Comparison of ENCODE assay signal across 14 mouse cellular contexts in the genomic region with DNA sequence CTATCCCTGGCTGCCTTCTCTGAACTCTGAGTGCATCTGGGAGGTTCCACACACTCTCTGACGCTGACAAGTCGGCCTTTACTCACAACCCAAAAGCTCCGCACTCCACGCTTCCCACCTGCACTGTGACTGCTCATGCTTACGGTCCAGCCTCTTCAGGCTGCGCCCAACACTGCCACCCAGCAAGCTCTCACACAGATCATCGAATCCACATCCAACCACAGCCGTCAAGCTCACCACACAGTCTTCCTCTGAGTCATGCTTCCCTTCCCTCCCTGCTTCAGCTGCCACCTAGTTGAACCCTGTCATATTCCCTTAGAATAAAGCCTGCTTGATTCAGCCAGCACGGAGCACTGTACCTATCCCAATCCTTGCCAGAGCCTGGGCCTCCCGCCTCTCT.
DNase-seq lines count a peak whose midpoint lies in the region; ATAC-seq and TF ChIP-seq lines count a peak whose summit lies in the region.
"Had no signal": no experiment of that assay in that cellular context is flagged by ENCODE, and none has a peak within 500 bp of the region (broad histone marks: within the 10 kb centered on the region; RNA-seq: fewer than 3 reads in every experiment).

No protein-coding gene starts in this region.

- intact Hi-C loops in heart, postnatal 14 days (cut with DNase I): no loop called here

- no peaks in the 10 kb centered on the region for H3K9me3 ChIP-seq in heart, embryonic 13.5 days
- no peaks in the 10 kb centered on the region for H3K9me3 ChIP-seq in lung, embryonic 16.5 days (ENCODE audit: control insufficient read depth, low read length)
- H3K9me3 ChIP-seq in megakaryocyte, embryonic 14.5 days: no peaks in the 10 kb centered on the region
- H3K9me3 ChIP-seq: liver, embryonic 12.5 days had no signal

- no peak overlapping the region for H3K4me2 ChIP-seq in heart, embryonic 13.5 days
- no peak overlapping the region for H3K4me2 ChIP-seq in lung, embryonic 16.5 days (ENCODE audit: low read depth, low read length)
- H3K4me2 ChIP-seq: liver, embryonic 12.5 days had no signal

- TF ChIP-seq CTCF in lung, adult 2 months (IDR thresholded peaks at IDR 0.05; ENCODE audit: insufficient read depth, low read length): no peak

- H3K36me3 ChIP-seq in heart, embryonic 13.5 days: peaks cover 4% of the 10 kb centered on the region; the same call in 1 of the 2 replicates
- no peaks in the 10 kb centered on the region for H3K36me3 ChIP-seq in lung, embryonic 16.5 days (ENCODE audit: control insufficient read depth, insufficient read depth, low read length)
- no peaks in the 10 kb centered on the region for H3K36me3 ChIP-seq in megakaryocyte, embryonic 14.5 days (replicated peaks; ENCODE audit: low read length)
- H3K36me3 ChIP-seq: liver, embryonic 12.5 days had no signal

- WGBS in heart, embryonic 13.5 days: 40% methylated on average over 10 of the region's 10 CpGs
- 59% methylated on average over 10 of the region's 10 CpGs for WGBS in lung, embryonic 16.5 days
- 63% methylated on average over 10 of the region's 10 CpGs for WGBS in lung, adult 2 months

- ATAC-seq in heart, embryonic 13.5 days (ENCODE audit: extremely low read depth, insufficient number of reproducible peaks, low FRiP score, low TSS enrichment): no peak
- ATAC-seq in lung, embryonic 16.5 days (ENCODE audit: low read depth): peak; percentile 38; the same call in 1 of the 2 replicates
- ATAC-seq: CD4-positive, CD25-positive, alpha-beta regulatory T cell, adult 4 months; liver, embryonic 12.5 days had no signal

- H3K9ac ChIP-seq in heart, embryonic 13.5 days: peak overlapping the region; percentile 54
- H3K9ac ChIP-seq in lung, embryonic 16.5 days (ENCODE audit: low read length): 0 out of 2 replicates have a peak overlapping the region, but pooled peaks have one; percentile 3
- H3K9ac ChIP-seq: liver, embryonic 12.5 days had no signal

- H3K27me3 ChIP-seq in heart, embryonic 13.5 days (replicated peaks): no peaks in the 10 kb centered on the region
- H3K27me3 ChIP-seq in lung, embryonic 16.5 days (ENCODE audit: control insufficient read depth, insufficient read depth, low read depth, low read length): no peaks in the 10 kb centered on the region
- peaks cover 29% of the 10 kb centered on the region for H3K27me3 ChIP-seq in megakaryocyte, embryonic 14.5 days (replicated peaks)
- H3K27me3 ChIP-seq: liver, embryonic 12.5 days had no signal

- H3K4me1 ChIP-seq in heart, embryonic 13.5 days: peaks cover 79% of the 10 kb centered on the region
- H3K4me1 ChIP-seq in lung, embryonic 16.5 days (replicated peaks; ENCODE audit: control insufficient read depth, insufficient read depth, low read length): peaks cover 10% of the 10 kb centered on the region; the same call in 1 of the 2 replicates
- H3K4me1 ChIP-seq in lung, adult 2 months (ENCODE audit: control insufficient read depth, insufficient read depth, low read length): peaks cover under 1% of the 10 kb centered on the region
- peaks cover 5% of the 10 kb centered on the region; the same call in 1 of the 2 replicates for H3K4me1 ChIP-seq in megakaryocyte, embryonic 14.5 days

- DNase-seq in heart, postnatal 14 days: no peak
- no peak for DNase-seq in lung, adult 2 months
- DNase-seq in R1 (ENCODE audit: low read depth, low spot score): peak; percentile 18
- no peak for DNase-seq in testis, postnatal 10 days (ENCODE audit: low spot score)
- DNase-seq: adrenal gland, postnatal 14 days; cerebellum, adult 2 months; gastrocnemius, postnatal 14 days; thymus, postnatal 36 days had no signal

- peak overlapping the region; percentile 10 for H3K27ac ChIP-seq in heart, embryonic 13.5 days (replicated peaks)
- H3K27ac ChIP-seq in lung, embryonic 16.5 days (ENCODE audit: low read length): no peak overlapping the region
- H3K27ac ChIP-seq: liver, embryonic 12.5 days had no signal

- no peak overlapping the region for H3K4me3 ChIP-seq in heart, embryonic 13.5 days
- no peak overlapping the region for H3K4me3 ChIP-seq in lung, embryonic 16.5 days (ENCODE audit: low read length)
- no peak overlapping the region for H3K4me3 ChIP-seq in lung, adult 2 months (replicated peaks; ENCODE audit: extremely low read depth, low read depth, low read length)
- peak overlapping the region; percentile 38 for H3K4me3 ChIP-seq in megakaryocyte, embryonic 14.5 days (replicated peaks)
- H3K4me3 ChIP-seq: liver, embryonic 12.5 days; myocyte had no signal

- TF ChIP-seq POLR2A in lung, adult 2 months (IDR thresholded peaks at IDR 0.05; ENCODE audit: borderline replicate concordance, extremely low read depth, low read depth, low read length): no peak
